Mouse (Mus musculus) large intestine, adult 2 months (tissue): ENCODE measurements around the gene Ets2. TPM values are rescaled to one million over a fixed set of nuclear protein-coding genes. Genes with fewer than 3 reads are reported as not detected.
"Not testable (repeated sequence)": the region's sequence is repeated elsewhere in the genome, so short reads cannot be mapped to it uniquely, and the experiment has no call there.

Experiments
- DNase-seq: peaks from one replicate; pipeline ENCODE4 v3.0.0-alpha.2; 2012; ENCODE audit warnings: low read depth, low spot score
- WGBS: fragments of 180-500 bp; shearing (Covaris S2); methylation state at CpG from one replicate; pipeline ENCODE4 v1.1.7; 2018; 5-methylcytosine and 5-hydroxymethylcytosine counted together
- polyA plus RNA-seq: library from polyadenylated mRNA; depleted of rRNA; stranded (reverse); fragments of >200 nt; gene quantifications from 2 replicates; pipeline ENCODE4 v1.2.3, GENCODE M21; 2012

The Ets2 gene
- polyA plus RNA-seq, 1 experiment: 53.2 TPM

- 91% methylated on average over 4 of the region's 4 CpGs for whole genome bisulfite sequencing
- DNase-seq: no peak
Measured at GRCm38 (mm10) chr16:95688010-95688409, 13.9 kb upstream of the Ets2 start.

GRCm38 (mm10) chr16:95696599-95696998 is 5.3 kb upstream of the Ets2 start:
- DNase-seq: no peak
- whole genome bisulfite sequencing: 49% methylated on average over 6 of the region's 6 CpGs

GRCm38 (mm10) chr16:95699721-95700120 is 2.2 kb upstream of the Ets2 start:
- no peak for DNase-seq

GRCm38 (mm10) chr16:95700224-95700623 is 1.7 kb upstream of the Ets2 start:
- no peak for DNase-seq
- 29% methylated on average over 7 of the region's 7 CpGs for WGBS

More at GRCm38 (mm10) chr16:95699721-95700120, 2.2 kb upstream of the Ets2 start:
- 47% methylated on average over 3 of the region's 3 CpGs for WGBS

- under 1% methylated on average over 62 of the region's 62 CpGs for WGBS
Measured at GRCm38 (mm10) chr16:95702562-95703545, 979 bp downstream of the Ets2 start.

GRCm38 (mm10) chr16:95703958-95704357 is 2.1 kb downstream of the Ets2 start:
- no peak for DNase-seq
- WGBS: 7% methylated on average over 8 of the region's 8 CpGs

More at GRCm38 (mm10) chr16:95702562-95703545, 979 bp downstream of the Ets2 start:
- no peak for DNase-seq

GRCm38 (mm10) chr16:95704662-95705330 is 2.9 kb downstream of the Ets2 start:
- no peak for DNase-seq
- WGBS: 24% methylated on average over 10 of the region's 10 CpGs

GRCm38 (mm10) chr16:95705771-95706170 is 3.9 kb downstream of the Ets2 start:
- DNase-seq: no peak
- 30% methylated on average over 6 of the region's 6 CpGs for WGBS

- 13% methylated on average over 21 of the region's 21 CpGs for WGBS
Measured at GRCm38 (mm10) chr16:95708211-95709004, 6.5 kb downstream of the Ets2 start.

GRCm38 (mm10) chr16:95709175-95709574 is 7.3 kb downstream of the Ets2 start:
- 29% methylated on average over 4 of the region's 4 CpGs for WGBS
- DNase-seq: no peak

More at GRCm38 (mm10) chr16:95708211-95709004, 6.5 kb downstream of the Ets2 start:
- no peak for DNase-seq

GRCm38 (mm10) chr16:95710129-95710528 is 8.3 kb downstream of the Ets2 start:
- WGBS: 70% methylated on average over 6 of the region's 6 CpGs
- no peak for DNase-seq

GRCm38 (mm10) chr16:95712121-95712520 is 10.2 kb downstream of the Ets2 start:
- 53% methylated on average over 10 of the region's 10 CpGs for WGBS
- no peak for DNase-seq

GRCm38 (mm10) chr16:95713077-95713476 is 11.2 kb downstream of the Ets2 start:
- DNase-seq: not testable (repeated sequence)
- 68% methylated on average over 2 of the region's 2 CpGs for WGBS

GRCm38 (mm10) chr16:95715026-95715425 is 13.2 kb downstream of the Ets2 start:
- no peak for DNase-seq
- WGBS: 61% methylated on average over 11 of the region's 11 CpGs

- WGBS: 76% methylated on average over 12 of the region's 12 CpGs
- DNase-seq: no peak
Measured at GRCm38 (mm10) chr16:95716061-95716706, 14.3 kb downstream of the Ets2 start.

GRCm38 (mm10) chr16:95717631-95718030 is 15.8 kb downstream of the Ets2 start:
- 95% methylated on average over 6 of the region's 6 CpGs for WGBS
- DNase-seq: no peak

- DNase-seq: no peak
- 87% methylated on average over 4 of the region's 4 CpGs for WGBS
Measured at GRCm38 (mm10) chr16:95718119-95718518, 16.2 kb downstream of the Ets2 start.

- 84% methylated on average over 8 of the region's 8 CpGs for WGBS
- no peak for DNase-seq
Measured at GRCm38 (mm10) chr16:95720532-95720931, 18.7 kb downstream of the Ets2 start.

- 90% methylated on average over 2 of the region's 2 CpGs for WGBS
- DNase-seq: no peak
Measured at GRCm38 (mm10) chr16:95724251-95724650, 22.4 kb downstream of the Ets2 start.
